Comparison of ENCODE assay signal across 24 mouse cellular contexts in the genomic region with DNA sequence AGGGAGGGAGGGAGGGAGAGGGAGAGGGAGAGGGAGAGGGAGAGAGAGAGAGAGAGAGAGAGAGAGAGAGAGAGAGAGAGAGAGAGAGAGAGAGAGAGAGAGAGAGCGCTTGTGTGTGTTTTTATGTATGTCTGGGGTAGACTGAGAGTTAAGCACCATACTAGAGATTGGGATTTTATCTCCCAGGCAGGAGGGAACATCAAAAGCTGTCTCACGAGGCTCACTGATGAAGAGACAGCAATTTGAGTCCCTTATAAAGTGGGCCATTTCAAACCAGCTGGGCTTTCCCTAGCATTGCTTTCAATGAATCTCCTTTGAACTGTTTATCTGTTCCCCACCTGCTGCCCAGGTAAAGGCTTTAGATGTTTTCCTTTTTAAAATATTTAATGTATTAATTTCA.
"Had no signal": no experiment of that assay in that cellular context is flagged by ENCODE, and none has a peak within 500 bp of the region (broad histone marks: within the 10 kb centered on the region; RNA-seq: fewer than 3 reads in every experiment).

No protein-coding gene starts in this region.

- H3K9me3 ChIP-seq: heart, embryonic 13.5 days; heart, embryonic 15.5 days; kidney, embryonic 15.5 days; limb, embryonic 10.5 days; limb, embryonic 12.5 days had no signal

- H3K4me1 ChIP-seq: kidney, embryonic 15.5 days; limb, embryonic 10.5 days; limb, embryonic 12.5 days had no signal

- H3K4me2 ChIP-seq: heart, embryonic 11.5 days; heart, embryonic 13.5 days; heart, embryonic 15.5 days; hindbrain, embryonic 14.5 days; kidney, embryonic 15.5 days; limb, embryonic 12.5 days had no signal

- H3K27me3 ChIP-seq: heart, embryonic 13.5 days; heart, embryonic 15.5 days; kidney, embryonic 15.5 days; limb, embryonic 12.5 days had no signal

- H3K36me3 ChIP-seq: heart, embryonic 13.5 days; heart, embryonic 15.5 days; kidney, embryonic 15.5 days; limb, embryonic 10.5 days; limb, embryonic 12.5 days had no signal

- DNase-seq: forebrain, postnatal 0 days; gastrocnemius, postnatal 14 days; gastrocnemius, postnatal 36 days; heart, adult 11 months; heart, adult 2 months; heart, postnatal 14 days; heart, postnatal 36 days; kidney, adult 11 months; kidney, adult 9 months; kidney, postnatal 14 days; kidney, postnatal 36 days; layer of hippocampus, adult 9-11 months; layer of hippocampus, postnatal 36 days had no signal

- H3K4me3 ChIP-seq: heart, adult 2 months; heart, embryonic 13.5 days; heart, embryonic 15.5 days; kidney, embryonic 15.5 days; left cerebral cortex, adult 2 months; limb, embryonic 10.5 days; limb, embryonic 12.5 days had no signal

- H3K27ac ChIP-seq: heart, adult 2 months; heart, embryonic 13.5 days; heart, embryonic 15.5 days; hindbrain, embryonic 14.5 days; hindbrain, postnatal 0 days; kidney, embryonic 15.5 days; kidney, postnatal 0 days; left cerebral cortex, adult 2 months; limb, embryonic 10.5 days; limb, embryonic 12.5 days had no signal

- ATAC-seq: forebrain, postnatal 0 days; hindbrain, postnatal 0 days; intestine, embryonic 16.5 days had no signal

- H3K9ac ChIP-seq: forebrain, postnatal 0 days; heart, embryonic 13.5 days; heart, embryonic 15.5 days; hindbrain, embryonic 14.5 days; kidney, embryonic 15.5 days; limb, embryonic 12.5 days had no signal
